Mouse (Mus musculus) kidney, embryonic 16.5 days (tissue): ENCODE measurements at regions not wholly inside any gene's neighbourhood (a gene's known extent, or its start where the extent isn't known, plus 50 kb on each side); places are given as distances from the start of the nearest gene placed in this dataset.
A peak's percentile ranks its signal among the peaks of the same experiment; 100 is the strongest.

Experiments
- ATAC-seq: fragments of 200-750 bp; cut with Nextera tagmentation; 2 replicates; pipeline ENCODE4 v1.8.0; 2017; ENCODE audit warnings: moderate TSS enrichment; ENCODE audit not compliant: low FRiP score, low TSS enrichment
- H3K27ac ChIP-seq: fragments of 300-500 bp; sonication (generic); 2 replicates; pipeline ENCODE4 v1.5.1; 2014; ENCODE audit warnings: low read length
- H3K27me3 ChIP-seq: fragments of 300-500 bp; sonication (generic); 2 replicates; pipeline ENCODE4 v1.6.1; 2014; ENCODE audit warnings: low read length, control low read depth, mixed read lengths; ENCODE audit not compliant: insufficient read depth
- H3K36me3 ChIP-seq: fragments of 300-500 bp; sonication (generic); 2 replicates; pipeline ENCODE4 v1.6.1; 2014; ENCODE audit warnings: low read length, control low read depth, mixed read lengths; ENCODE audit not compliant: insufficient read depth
- H3K4me1 ChIP-seq: fragments of 300-500 bp; sonication (generic); 2 replicates; pipeline ENCODE4 v1.6.1; 2014; ENCODE audit warnings: low read length, control low read depth, mixed read lengths; ENCODE audit not compliant: insufficient read depth
- H3K4me2 ChIP-seq: fragments of 300-500 bp; sonication (generic); replicated peaks from 2 replicates; pipeline ENCODE4 v1.6.1; 2014; ENCODE audit warnings: low read depth, low read length
- H3K4me3 ChIP-seq: fragments of 300-500 bp; sonication (generic); 2 replicates; pipeline ENCODE4 v1.5.1; 2014; ENCODE audit warnings: mild to moderate bottlenecking, low read length
- H3K9ac ChIP-seq: fragments of 300-500 bp; sonication (generic); replicated peaks from 2 replicates; pipeline ENCODE4 v1.6.1; 2014; ENCODE audit warnings: low read length
- H3K9me3 ChIP-seq: fragments of 300-500 bp; sonication (generic); 2 replicates; pipeline ENCODE4 v1.6.1; 2016; ENCODE audit warnings: low read length, control low read depth
- WGBS: fragments of 180-500 bp; shearing (Covaris S2); extraction: QIAGEN DNeasy Blood & Tissue Kit; methylation state at CpG from one replicate; pipeline ENCODE4 v1.1.7; 2014; 5-methylcytosine and 5-hydroxymethylcytosine counted together

DNA sequence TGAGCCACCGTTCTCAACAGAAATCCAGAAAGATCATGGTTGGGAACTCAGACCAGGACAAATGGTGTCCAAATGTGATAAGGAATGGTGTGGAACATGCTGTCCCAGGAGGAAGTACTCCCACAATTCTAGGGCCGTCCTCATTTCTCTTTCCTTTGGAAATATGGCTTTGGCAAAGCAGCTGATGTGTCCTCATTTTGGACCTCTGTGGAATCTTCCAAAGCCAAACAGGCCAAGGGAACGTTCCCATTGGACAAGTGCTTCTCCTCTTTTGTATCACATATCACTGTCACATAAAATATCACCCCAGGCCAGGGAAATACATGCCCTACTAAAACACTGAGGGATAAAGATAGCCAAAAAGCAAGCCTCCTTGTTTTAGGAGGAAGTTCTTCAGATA lies 532.8 kb downstream of the 9430069I07Rik start:
- H3K4me1 ChIP-seq = no peaks in the 10 kb centered on the region
- no peak overlapping the region for H3K9ac ChIP-seq
- WGBS = 55% methylated on average over 3 of the region's 3 CpGs
- H3K36me3 ChIP-seq = no peaks in the 10 kb centered on the region
- no peak overlapping the region for H3K27ac ChIP-seq
- no peaks in the 10 kb centered on the region for H3K27me3 ChIP-seq
- no peak overlapping the region for H3K4me2 ChIP-seq
- ATAC-seq = peak; percentile 23; the same call in 1 of the 2 replicates
- H3K4me3 ChIP-seq = no peak overlapping the region
- no peaks in the 10 kb centered on the region for H3K9me3 ChIP-seq

GRCm38 (mm10) chr15:33780960-33781359 lies 576.7 kb downstream of the 9430069I07Rik start:
- 92% methylated on average over 2 of the region's 2 CpGs for WGBS
- ATAC-seq = no peak

GRCm38 (mm10) chr15:33759496-33759895 lies 598.2 kb downstream of the 9430069I07Rik start:
- Histone ChIP-seq H3K9me3 (no peaks in the 10 kb centered on the region), H3K36me3 (no peaks in the 10 kb centered on the region), H3K27ac (no peak overlapping the region), H3K4me2 (no peak overlapping the region), H3K4me1 (no peaks in the 10 kb centered on the region), H3K4me3 (no peak overlapping the region), H3K9ac (no peak overlapping the region), H3K27me3 (no peaks in the 10 kb centered on the region)
- ATAC-seq = no peak
- WGBS = 55% methylated on average over 6 of the region's 6 CpGs

More at GRCm38 (mm10) chr15:33780960-33781359, 576.7 kb downstream of the 9430069I07Rik start:
- Histone ChIP-seq H3K9me3 (no peaks in the 10 kb centered on the region), H3K9ac (no peak overlapping the region), H3K4me2 (no peak overlapping the region), H3K36me3 (no peaks in the 10 kb centered on the region), H3K4me1 (no peaks in the 10 kb centered on the region), H3K27me3 (no peaks in the 10 kb centered on the region), H3K4me3 (no peak overlapping the region), H3K27ac (no peak overlapping the region)

DNA sequence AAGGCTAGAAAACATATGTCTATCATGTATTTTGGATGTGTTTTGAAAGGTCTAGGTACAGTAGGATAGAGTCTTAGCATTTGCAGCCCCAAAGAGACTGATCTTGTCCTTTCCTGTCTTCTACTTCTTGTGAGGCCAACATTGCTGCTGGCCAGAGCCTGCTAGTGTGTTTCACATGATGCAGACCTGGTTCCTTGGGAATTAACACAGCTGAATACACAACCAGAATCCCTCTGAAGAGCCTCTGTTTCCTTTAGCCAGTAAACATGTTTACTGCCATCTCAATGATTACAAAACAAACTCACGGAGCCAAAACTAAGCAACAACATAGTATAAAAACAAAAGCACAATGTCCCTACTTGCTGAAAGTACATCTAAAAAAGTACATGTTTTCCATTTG lies 598.9 kb downstream of the 9430069I07Rik start:
- Histone ChIP-seq H3K4me1 (no peaks in the 10 kb centered on the region), H3K36me3 (no peaks in the 10 kb centered on the region), H3K9me3 (no peaks in the 10 kb centered on the region), H3K4me3 (no peak overlapping the region), H3K27ac (no peak overlapping the region), H3K27me3 (no peaks in the 10 kb centered on the region), H3K9ac (no peak overlapping the region), H3K4me2 (no peak overlapping the region)
- ATAC-seq = no peak
- 69% methylated on average over 1 of the region's 1 CpGs for WGBS
